Mouse (Mus musculus): Measurements from ENCODE around the gene Dhx30.

DNA sequence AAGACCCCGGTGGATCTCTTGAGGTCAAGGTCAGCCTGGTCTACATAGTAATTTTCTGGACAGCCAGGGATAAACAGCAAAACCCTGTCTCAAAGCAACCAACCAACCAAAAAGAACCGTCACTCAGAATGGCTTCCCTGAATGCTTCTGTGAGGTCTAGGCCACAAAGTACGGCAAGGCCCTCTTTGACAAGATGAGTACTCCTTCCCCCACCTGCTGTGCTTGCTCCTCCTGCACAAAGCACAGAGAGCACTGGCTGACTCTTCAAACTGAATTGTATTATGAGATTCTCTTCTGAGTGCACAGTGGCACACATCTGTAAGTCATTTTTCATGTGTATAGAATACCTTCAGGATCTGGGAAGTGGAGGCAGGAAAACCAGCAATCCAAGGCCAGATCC, 19.8 kb downstream of the Dhx30 start:
- TF ChIP-seq CTCF (IDR thresholded peaks at IDR 0.05; ENCODE audit: borderline replicate concordance, control insufficient read depth, extremely low read depth, insufficient read depth, low read length, poor library complexity) = no peak
- TF ChIP-seq POLR2A (IDR thresholded peaks at IDR 0.05; ENCODE audit: control insufficient read depth, extremely low read depth, insufficient read depth, low read length, poor library complexity) = no peak

Data from thymus, adult 2 months (tissue).